Mouse (Mus musculus) lung, adult 2 months (tissue): Measurements from ENCODE around the gene Kri1.

Experiments
- CTCF ChIP-seq: fragments of 200-500 bp; IDR thresholded peaks from 2 replicates; pipeline ENCODE4 v1.5.1; 2011; ENCODE audit warnings: mild to moderate bottlenecking, low read length, control low read depth; ENCODE audit not compliant: insufficient read depth
- POLR2A ChIP-seq: fragments of 200-500 bp; IDR thresholded peaks from 2 replicates; pipeline ENCODE4 v1.6.1; 2011; ENCODE audit warnings: low read depth, mild to moderate bottlenecking, control low read depth, low read length, borderline replicate concordance; ENCODE audit errors: extremely low read depth

DNA sequence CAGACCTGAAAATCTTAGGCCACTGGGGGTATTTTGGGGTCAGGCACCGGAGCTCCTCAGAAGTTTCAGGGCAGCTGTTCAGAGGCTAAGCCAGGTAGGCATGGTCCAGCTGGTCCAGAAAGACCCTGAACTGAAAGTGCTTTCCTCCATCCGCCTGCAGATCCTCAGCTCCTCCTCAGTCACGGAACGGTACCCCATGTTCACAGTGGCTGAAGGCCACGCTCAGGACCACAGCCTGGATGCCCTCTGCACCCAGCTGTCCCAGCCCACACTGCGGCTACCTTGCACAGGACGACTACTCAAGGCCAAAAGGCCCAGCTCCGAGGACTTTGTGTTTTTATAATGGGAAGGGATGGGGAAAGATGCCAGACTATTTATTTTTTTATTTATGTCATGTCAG is 14.7 kb downstream of the Kri1 start:
- TF ChIP-seq POLR2A (no peak), CTCF (no peak)
